Mouse (Mus musculus): ENCODE measurements around the gene Tm9sf3. TPM values are rescaled to one million over a fixed set of nuclear protein-coding genes. Genes with fewer than 3 reads are reported as not detected.

Gene Tm9sf3
- total RNA-seq, 2 experiments from 2014 or later = 143 to 149 TPM

GRCm38 (mm10) chr19:41165914-41166235 lies 97.9 kb downstream of the Tm9sf3 start:
- no peak for DNase-seq

- DNase-seq = no peak
Observed at GRCm38 (mm10) chr19:41165144-41165913, 98.5 kb downstream of the Tm9sf3 start.

- DNase-seq = no peak
Observed at GRCm38 (mm10) chr19:41164447-41165095, 99.2 kb downstream of the Tm9sf3 start.

Other genes with a start within 250 kb of the Tm9sf3 start
- under 1 TPM in 1 of 2 experiments, not detected in 1; 0.21 TPM for gene Dntt, start 234.7 kb downstream of the Tm9sf3 start, total RNA-seq (2021)
- gene Opalin, start 186.9 kb downstream of the Tm9sf3 start, total RNA-seq (2021) = not detected
- gene Tll2, start 57.2 kb downstream of the Tm9sf3 start, total RNA-seq (2021) = under 1 TPM; 0.27 to 0.94 TPM
- 1 to 10 TPM; 6.2 to 8.7 TPM for gene Pik3ap1, start 121.1 kb upstream of the Tm9sf3 start, total RNA-seq (2021)
- gene Lcor, start 218.6 kb upstream of the Tm9sf3 start, total RNA-seq (2021) = 10 to 100 TPM; 13.9 to 17.7 TPM